Mouse (Mus musculus) T-helper 2 cell (primary cell): ENCODE data around the gene BC005561.

Experiments used
- in situ Hi-C: fragments of 300-600 bp; cut with MboI, MseI; formaldehyde crosslinking; loops from one replicate; pipeline ENCODE4 v1.15.1; 2025; ENCODE audit warnings: high pct_unique_total_duplicates

Gene BC005561

GRCm38 (mm10) chr5:104571282-104571921 is 63.2 kb downstream of the BC005561 start:
- in situ Hi-C loops, result loop anchor here (25.0 kb wide), 1 partner anchor 1216 kb away; no protein-coding TSS in a partner anchor
